Mouse (Mus musculus): Measurements from ENCODE around the gene Mtf2.
"Not testable (repeated sequence)": the region's sequence is repeated elsewhere in the genome, so short reads cannot be mapped to it uniquely, and the experiment has no call there.

Mtf2 gene

GRCm38 (mm10) chr5:108082380-108082779, 16.9 kb downstream of the Mtf2 start:
- DNase-seq (ENCODE audit: low spot score in 2 of 2), result no peak

GRCm38 (mm10) chr5:108085440-108085839, 20.0 kb downstream of the Mtf2 start:
- DNase-seq (ENCODE audit: low spot score in 2 of 2), result no peak

- not testable (repeated sequence) for DNase-seq (ENCODE audit: low spot score in 2 of 2)
These were observed 27.3 kb downstream of the Mtf2 start for GRCm38 (mm10) chr5:108092731-108093130.

GRCm38 (mm10) chr5:108097676-108098075, 32.2 kb downstream of the Mtf2 start:
- DNase-seq (ENCODE audit: low spot score in 2 of 2), result no peak

GRCm38 (mm10) chr5:108100196-108100595, 34.7 kb downstream of the Mtf2 start:
- no peak for DNase-seq (ENCODE audit: low spot score in 2 of 2)

- no peak for DNase-seq (ENCODE audit: low spot score in 2 of 2)
These were observed 38.8 kb downstream of the Mtf2 start for GRCm38 (mm10) chr5:108104306-108104705.

GRCm38 (mm10) chr5:108109346-108109745, 43.9 kb downstream of the Mtf2 start:
- no peak for DNase-seq (ENCODE audit: low spot score in 2 of 2)

- no peak for DNase-seq (ENCODE audit: low spot score in 2 of 2)
These were observed 52.2 kb downstream of the Mtf2 start for GRCm38 (mm10) chr5:108117693-108118092.

- DNase-seq (ENCODE audit: low spot score in 2 of 2), result no peak
These were observed 54.9 kb downstream of the Mtf2 start for GRCm38 (mm10) chr5:108120221-108120900.

- DNase-seq (ENCODE audit: low spot score in 2 of 2), result no peak
These were observed 66.5 kb downstream of the Mtf2 start for GRCm38 (mm10) chr5:108131849-108132440.

GRCm38 (mm10) chr5:108132441-108133243, 67.2 kb downstream of the Mtf2 start, which contains the start of the genes Tmed5 and Ccdc18:
Gene Tmed5 (minus strand): TSS chr5:108132620.
Gene Ccdc18 (plus strand): TSS chr5:108132875.
- DNase-seq (ENCODE audit: low spot score in 2 of 2), result peak; percentile 95 to 97

- DNase-seq (ENCODE audit: low spot score in 2 of 2), result no peak
These were observed 87.1 kb downstream of the Mtf2 start for GRCm38 (mm10) chr5:108152592-108152991.

Measured in urinary bladder, postnatal 4 days (tissue).